Mouse (Mus musculus) monocyte, adult 2 months (primary cell): ENCODE measurements around the gene Dcaf17.

Experiments
- DNase-seq, 2 experiments: peaks; one replicate each; pipeline ENCODE4 v3.0.0; 2022; ENCODE audit warnings: low spot score in 2 of 2, low read depth in 1 of 2

Gene Dcaf17

DNA sequence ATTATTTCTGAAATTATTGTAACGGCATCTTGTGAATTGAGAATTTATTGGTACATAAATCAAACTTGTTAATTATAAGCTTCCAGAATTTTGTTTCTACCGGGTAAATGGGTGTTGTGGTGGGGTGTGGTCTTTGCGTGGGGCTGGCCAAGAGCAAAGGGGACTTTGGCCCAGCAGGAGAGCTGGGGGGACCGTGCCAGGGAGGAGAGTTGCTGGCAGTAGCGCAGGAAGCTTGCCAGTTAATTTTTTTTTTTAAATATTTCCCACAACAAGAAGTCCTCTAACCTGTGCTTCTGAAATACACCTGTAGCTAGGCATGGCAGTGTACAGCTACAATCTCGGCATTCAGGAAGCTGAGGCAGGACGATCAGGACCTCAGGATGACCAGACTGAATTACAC is 4.6 kb upstream of the Dcaf17 start:
- no peak for DNase-seq

DNA sequence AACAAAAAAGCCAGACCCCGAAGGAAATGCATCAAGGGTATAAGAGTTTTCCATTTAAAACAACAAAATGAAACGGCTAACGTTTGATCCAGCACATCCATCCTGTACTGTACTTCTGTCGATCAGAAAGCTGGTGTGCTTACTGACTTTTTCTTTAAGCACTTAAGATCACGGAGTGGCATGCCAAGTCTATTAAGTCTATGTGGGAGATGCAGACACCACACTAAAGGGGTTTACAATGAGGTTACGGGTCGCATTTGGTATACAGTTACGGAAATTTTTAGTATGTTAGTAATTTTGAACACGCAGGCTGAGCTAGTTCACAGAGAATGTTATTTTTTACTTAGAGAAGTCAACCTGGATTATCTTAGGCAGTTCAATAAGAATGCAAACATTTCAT is 412 bp upstream of the Dcaf17 start:
- no peak for DNase-seq

DNA sequence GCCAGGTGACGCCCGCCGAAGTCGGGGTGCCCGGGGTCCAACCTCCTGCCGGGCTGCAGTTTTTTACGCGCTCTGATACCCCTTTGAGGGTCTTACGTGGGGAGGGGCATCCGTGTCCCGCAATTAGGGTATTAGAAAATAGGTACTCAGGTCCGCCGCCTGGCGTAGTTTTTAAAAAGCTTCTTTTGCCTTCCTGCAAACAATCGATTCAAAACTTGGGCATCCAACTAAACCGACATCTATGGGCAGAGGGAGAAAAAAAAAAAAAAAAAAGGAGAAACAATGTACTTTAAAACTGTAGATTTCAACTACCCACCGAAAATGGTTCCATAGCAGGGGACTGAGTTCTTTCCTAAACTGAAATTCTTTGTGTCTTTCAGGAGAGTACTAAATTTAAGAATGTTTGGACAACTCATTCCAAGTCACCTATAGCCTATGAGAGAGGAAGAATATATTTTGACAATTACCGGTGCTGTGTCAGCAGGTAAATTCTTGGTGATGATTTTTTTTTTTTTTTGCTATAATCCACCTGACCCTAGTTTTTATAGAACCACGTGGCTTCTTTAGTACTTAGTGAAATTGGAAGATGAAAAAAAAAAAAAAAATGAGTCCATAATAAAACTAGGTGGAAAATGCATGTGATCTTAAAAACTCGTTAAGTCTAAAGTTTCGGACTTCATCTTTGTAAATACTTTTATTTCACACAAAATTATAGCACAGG is 1.1 kb downstream of the Dcaf17 start:
- no peak for DNase-seq

DNA sequence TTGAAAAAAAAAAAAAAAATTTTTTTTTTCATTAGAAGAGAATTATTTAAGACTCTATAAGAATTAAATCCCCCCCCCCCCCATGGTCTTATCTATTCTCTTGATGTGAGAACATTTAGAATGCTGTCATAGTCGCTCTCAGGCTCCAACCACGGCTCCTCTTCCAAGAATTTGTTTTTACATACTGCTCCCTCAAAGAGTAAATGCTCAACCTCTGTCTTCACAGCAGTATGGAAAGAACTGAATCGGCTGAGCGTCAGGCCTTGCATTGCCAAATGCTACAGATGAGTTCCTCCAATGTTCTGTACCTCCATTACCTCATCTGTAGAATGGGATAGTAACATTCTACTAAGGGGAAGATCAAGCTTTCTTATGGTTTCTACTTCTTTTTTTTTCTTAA is 16.5 kb downstream of the Dcaf17 start:
- DNase-seq: no peak

DNA sequence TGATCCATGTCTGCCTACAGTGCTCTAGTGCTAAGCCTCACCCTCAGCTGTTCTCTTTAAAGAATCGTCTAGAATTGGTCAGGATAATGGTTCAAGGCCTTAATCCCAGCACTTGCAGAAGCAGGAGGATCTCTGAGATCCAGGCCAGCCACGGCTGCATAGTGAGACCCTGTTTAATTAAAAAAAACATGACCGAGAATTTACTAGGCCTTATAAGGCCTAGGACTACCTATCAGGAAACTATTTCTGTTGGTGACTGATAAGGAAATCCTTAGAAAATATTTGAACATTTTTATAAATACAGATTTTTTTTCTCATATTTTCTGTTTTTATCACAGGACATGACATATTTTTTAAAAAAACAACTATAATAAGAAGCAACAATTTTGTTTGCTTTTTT is 18.2 kb downstream of the Dcaf17 start:
- DNase-seq: no peak

DNA sequence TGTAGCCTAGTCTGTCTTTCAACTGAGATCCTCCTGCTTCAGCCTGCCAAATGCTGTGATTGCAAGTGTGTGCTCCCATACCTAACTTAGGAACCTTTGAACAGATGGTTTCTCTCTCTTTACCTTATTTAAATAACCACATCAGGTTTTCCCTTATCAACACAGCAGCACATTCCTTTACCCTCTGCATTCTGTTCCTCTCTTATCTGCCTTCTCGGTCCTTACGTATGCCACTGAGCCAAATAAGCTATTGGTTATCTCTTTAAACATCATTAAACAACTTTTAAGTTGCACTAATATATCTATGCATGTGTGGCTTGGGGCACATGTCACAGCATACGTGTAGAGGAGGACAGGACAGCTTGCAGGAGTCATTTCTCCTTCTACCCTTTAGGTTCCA is 18.7 kb downstream of the Dcaf17 start:
- DNase-seq: no peak

DNA sequence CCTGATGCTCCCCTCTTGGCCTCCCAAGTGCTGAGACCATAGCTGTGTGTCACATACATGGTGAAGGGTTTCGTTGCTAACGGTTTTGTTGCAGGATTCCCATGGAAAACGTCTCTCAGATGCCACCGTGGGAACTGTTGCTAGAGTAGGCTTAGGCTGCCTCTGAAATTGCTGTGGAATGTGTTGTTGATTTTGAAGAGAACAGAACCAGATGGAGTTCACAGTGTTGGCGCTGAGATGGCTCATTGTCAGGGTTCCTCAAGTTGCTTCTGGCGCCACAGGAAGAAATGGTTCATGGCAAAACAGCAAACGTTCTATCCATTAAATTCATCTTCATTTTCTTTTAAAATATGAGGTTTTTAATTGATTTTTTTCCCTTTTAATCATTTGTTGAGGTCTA is 27.3 kb downstream of the Dcaf17 start:
- no peak for DNase-seq

DNA sequence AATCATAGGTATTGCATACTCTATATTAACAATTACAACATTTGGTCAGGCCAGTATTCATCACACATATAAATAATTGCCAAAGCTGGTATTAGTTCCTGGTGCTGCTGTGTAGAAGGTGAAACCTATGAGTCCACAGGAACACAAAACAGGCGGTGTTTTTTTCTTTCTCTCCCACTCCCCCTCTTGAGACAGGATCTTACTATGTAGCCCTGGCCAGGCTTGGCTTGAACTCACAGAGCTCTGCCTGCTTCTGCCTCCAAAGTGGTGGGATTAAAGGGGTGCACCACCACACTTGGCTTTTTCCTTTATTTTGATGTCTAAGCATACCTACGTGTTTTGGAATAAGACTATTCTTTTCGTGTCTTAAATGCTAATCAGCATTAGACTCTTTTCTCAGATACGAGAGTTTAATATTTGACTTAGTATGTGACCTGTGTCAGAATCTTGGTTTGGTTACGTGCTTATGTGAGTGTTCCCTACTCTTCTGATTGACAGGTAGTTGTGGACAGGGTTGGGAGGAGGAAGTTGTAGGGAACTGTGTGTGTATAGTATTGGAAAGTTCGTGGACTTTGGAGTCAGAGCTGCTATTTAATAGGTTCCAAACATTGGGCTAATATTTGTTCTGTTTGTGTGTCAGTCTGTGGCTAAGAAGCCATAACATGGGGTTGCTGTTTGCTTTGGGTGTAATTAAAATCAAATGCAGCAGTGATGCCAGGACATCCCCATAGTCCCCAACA is 28.5 kb downstream of the Dcaf17 start:
- DNase-seq: no peak

DNA sequence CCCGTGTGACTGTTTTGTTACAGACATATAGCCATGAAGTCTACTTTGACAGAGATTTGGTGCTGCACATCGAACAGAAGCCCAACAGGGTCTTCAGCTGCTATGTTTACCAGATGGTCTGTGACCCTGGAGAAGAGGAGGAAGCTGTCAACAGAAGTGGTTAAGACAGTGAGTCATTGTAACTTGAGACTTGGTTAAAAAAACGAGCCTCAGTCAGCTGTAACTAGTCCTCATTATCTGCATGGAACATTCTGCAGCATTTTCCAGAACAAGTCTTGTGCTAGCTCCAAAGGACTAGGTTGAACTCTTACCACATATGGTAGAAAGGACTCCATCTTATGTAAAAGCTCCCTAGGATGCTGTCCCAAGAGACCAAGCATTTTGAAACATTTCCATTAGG is 34.6 kb downstream of the Dcaf17 start:
- DNase-seq: no peak

DNA sequence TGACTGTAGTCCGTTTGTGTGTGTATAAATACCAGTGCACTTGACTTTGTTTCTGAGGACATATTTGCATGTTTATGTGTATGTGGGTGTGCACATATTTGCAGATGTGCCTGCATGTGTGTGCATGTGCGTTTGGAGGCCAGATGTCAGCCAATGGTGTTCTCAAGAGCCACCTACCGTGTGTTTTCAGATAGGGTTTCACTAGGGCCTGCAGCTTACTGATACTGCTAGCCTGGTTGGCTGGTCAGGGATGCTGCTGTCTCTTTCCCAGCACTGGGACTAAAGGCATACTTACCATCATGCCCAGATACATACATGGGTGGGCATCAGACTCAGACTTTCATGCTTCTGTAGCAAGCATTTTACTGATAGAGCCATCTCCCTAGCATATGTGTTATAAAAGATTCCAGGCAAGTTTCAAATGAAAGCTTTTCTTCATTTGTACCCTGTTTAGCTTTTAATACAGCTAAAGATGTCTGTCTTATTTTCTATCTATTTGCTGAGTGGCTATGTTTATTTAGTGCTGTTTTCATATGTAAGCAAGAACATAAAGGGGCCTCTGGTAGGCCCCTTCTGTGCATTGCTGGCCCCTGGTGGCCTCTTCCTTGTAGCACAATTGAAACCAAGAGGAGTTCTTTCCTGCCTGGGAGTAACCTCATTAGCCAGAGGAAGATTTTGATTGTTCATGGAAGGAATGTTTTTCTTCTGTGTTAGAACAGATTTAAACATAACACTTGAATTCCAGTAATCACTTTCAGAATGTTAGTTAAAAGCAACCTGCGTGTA is 35.7 kb downstream of the Dcaf17 start:
- DNase-seq: no peak

DNA sequence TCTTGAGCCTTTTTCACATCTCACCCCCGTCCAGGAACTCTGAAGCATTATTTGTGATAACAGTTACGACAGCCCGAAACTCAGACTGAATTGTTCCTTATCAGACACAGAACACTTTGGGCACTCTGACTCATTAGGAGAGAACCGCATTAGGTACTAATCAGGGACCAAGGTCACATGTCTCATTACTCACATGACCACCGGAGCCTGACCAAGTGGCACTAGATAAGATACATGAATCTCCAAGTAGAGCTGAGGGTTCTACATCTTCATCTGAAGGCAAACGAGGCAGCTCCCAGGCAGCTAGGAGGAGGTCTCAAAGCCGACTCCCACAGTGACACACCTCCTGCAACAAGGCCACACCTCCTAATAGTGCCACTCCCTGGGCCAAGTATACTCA is 41.0 kb downstream of the Dcaf17 start:
- DNase-seq: no peak

DNA sequence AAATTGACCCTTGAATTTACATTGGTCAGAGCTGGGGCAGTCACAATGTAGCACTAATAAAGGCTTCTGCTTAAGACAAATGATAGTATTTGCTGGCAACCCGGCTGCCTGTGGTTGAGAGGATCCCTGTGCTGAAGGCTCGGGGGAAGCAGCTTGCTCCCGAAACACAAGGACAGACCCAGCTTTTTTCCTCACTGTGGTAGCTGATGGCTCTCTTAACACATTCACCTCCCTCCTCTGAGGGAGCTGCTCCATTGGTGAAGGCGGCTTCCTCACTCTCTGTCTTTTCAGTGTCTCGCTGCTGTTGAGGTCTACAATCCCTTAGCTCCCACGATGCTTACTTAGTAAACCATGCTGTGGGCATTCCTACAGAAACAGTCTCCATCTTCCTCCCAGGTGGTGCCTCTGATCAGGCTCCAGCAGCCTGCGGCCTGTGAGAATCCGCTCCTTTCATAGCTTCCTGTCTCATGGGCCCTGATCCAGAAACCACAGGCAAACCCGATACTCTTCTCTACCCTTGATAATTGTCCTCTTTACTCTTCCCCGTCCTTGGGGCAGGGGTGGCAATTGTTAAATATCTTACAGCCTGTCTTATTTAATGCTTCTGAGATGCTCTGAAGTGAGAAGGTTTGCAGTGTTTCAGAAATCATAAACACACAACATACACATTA is 47.6 kb downstream of the Dcaf17 start:
- no peak for DNase-seq

DNA sequence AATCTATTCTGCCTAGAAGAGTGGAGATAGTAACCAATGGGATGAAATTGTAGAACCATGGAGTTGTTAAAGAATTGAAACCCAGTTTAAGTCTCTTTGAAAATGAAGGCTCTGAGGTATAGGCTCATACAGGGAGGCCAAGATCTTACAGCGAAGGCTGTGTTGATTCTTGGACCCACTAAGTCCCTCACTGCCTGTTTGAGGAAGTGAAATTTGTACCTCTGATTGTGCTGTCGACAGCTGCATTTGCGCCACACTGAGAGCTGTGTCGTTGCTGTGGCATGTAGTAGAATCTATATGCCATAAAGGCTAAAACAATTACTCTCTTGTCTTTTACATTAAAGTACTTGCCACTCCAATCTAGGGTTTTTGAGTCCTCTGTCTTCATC is 48.2 kb downstream of the Dcaf17 start:
- no peak for DNase-seq

DNA sequence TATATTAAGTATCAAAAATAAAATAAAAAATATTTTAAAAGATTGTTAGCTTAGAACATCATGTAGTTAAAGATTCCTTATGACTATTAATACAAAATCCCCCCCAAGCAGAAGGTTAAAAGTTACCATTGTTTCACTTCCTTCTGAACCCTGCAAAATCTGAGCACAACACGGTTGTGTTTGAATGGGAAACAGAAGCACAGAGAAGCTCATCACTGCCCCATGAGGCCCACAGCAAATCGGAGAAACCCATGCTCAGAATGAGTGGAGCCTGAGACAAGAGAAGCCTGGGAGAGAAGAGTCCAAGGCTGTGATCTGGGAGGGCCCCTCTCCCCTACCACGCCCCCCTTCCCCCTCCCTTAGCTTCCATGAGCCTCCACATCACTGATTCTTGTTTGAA is 49.6 kb downstream of the Dcaf17 start:
- no peak for DNase-seq

DNA sequence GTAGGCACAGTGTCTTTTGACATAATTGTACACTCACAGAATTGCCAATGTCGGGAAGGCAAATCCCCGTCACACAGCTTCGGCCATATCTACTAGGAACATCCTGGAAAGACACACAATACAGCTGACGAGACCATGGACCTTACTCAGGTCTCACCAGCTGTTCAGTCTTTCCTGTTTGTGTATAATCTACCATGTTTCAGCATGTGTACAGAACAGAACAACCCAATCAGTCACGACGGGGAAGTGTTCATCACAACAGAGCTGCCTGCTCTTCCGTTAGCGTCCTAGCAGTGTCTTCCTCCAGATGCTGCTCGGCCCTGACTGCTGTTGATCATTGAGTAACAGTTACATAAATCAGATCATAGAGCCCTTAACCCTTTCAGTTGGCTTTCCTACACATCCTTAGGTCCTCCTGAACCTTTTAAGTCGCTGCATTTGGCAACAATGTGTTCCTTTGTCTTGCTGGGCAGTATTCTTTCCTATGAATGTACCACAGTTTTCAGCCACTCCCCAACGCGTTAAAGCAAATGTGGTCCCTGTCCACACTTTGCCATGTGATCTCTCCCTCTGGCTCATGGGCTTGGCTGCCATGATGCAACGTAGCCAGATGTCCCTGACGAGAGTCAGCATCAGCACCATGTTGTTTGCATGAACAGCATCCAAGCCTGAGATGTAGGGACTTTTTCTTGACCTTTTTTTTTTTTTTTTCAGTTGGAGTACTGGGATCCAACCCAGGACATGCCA is 50.5 kb downstream of the Dcaf17 start:
- no peak for DNase-seq

DNA sequence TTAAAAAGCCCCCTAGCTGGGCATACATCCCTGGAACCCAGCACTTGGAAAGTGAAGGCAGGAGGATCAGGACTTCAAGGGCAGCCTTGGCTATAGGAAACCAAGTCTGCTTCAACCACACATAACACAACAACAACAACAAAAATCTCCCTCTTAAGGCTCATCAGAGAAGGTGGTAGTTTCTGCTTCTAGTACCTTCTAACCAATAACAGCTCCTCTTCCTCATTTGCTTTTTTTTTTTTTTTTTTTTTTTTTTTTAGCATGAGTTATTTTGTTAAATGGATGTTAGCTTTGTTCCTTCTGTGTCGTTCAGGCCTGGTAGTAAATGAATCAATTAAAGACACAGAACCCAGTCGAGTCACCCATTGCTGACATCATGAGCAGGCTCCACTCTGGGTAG is 52.1 kb downstream of the Dcaf17 start:
- DNase-seq: no peak

DNA sequence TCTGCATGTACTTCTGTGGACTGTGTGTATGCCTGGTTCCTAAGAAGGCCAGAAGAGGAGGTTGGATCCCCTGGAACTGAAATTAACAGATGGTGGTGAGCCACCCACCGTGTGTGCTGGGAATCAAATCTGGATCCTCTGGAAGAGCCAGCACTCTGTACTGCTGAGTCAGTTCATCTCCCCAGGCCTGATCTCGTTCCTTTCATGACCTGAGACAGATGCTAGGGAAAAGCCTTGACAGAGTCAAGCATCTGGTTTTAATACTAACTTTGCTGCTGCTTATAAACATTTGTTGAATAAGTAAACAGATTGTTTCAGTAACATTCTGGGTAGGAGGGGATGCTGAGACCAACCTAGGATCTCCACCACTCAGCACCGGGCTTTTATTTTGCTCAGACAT is 53.4 kb downstream of the Dcaf17 start:
- no peak for DNase-seq

DNA sequence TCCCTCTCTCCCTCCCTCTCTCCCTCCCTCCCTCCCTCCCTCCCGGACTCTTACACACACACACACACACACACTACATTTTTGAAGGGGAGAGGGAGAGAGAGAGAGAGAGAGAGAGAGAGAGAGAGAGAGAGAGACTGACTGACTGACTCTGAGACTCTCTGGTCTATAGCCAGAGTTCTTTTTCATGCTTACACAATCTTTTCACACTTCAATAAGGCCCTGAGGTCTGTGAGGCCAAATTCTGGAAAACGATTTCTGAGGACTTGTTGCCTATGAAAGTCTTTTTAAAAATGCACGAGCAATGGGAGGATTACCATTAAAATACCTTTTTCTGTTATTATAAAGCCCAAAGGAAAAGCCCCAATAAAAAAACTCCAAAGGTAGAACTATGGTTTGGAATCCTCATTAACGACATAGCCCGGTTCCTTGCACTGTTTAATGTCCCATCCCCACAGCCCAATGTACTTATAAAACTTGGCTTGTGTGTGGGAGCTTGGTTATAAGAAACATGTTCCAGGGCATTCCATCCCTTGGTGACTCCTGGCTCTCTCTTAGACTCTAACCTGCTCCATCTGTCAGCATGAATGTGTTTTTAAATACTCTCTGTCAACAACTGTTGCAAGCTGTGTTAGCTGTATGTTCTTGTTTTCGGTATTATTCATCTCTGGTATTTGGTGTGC is 58.5 kb downstream of the Dcaf17 start:
- DNase-seq: no peak

DNA sequence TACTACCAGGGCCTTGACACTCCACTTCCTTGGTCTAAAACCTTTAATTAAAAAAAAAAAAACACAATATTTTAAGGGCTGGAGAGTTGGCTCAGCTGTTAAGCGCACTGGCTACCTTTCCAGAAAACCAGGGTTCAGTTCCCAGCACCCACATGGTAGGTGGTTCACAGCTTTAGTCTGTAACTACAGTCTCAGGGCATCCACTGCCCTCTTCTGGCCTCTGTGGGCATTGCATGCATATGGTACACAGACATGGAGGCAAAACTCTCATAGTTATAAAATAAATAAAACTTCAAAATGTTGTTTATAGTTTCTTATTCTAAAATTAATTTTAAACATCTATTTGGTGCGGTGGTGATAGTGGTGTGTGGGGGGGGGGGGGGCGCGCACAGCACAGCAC is 61.0 kb downstream of the Dcaf17 start:
- no peak for DNase-seq
